Mouse (Mus musculus): ENCODE results near the gene Qdpr. TPM values are rescaled to one million over a fixed set of nuclear protein-coding genes. Genes with fewer than 3 reads are reported as not detected.

The Qdpr gene
- total RNA-seq, 1 experiment: 40.2 TPM

GRCm38 (mm10) chr5:45477601-45478000, 27.6 kb upstream of the Qdpr start:
- Histone ChIP-seq H3K9me3 (ENCODE audit: control insufficient read depth, insufficient read depth, low read depth, low read length) (no peaks in the 10 kb centered on the region), H3K4me1 (ENCODE audit: control insufficient read depth in 2 of 2, insufficient read depth in 2 of 2, low read length in 2 of 2, poor library complexity in 1 of 2) (no peaks in the 10 kb centered on the region), H3K4me3 (ENCODE audit: insufficient read depth in 1 of 2, low read depth in 1 of 2, low read length in 2 of 2, poor library complexity in 1 of 2, severe bottlenecking in 1 of 2) (no peak overlapping the region), H3K36me3 (ENCODE audit: control insufficient read depth, insufficient read depth, low read length, poor library complexity, severe bottlenecking) (no peaks in the 10 kb centered on the region), H3K27ac (ENCODE audit: insufficient read depth, low read depth, low read length, poor library complexity, severe bottlenecking) (no peak overlapping the region), H3K9ac (ENCODE audit: insufficient read depth, low read depth, low read length, poor library complexity, severe bottlenecking) (no peak overlapping the region)
- in situ Hi-C loops (cut with MboI; ENCODE audit: low sequenced_read_pairs in 2 of 2, unreplicated experiment in 2 of 2): loop anchor here in 1 of 2 experiments (10.0 kb wide), 1 partner anchor 187 kb away; the partner anchor contains the start of gene Ncapg
- no peak for DNase-seq (ENCODE audit: low read depth, low spot score)
- TF ChIP-seq HCFC1 (IDR thresholded peaks at IDR 0.05; ENCODE audit: borderline replicate concordance, insufficient read depth, low read length) (no peak), ZC3H11A (IDR thresholded peaks at IDR 0.05; ENCODE audit: borderline replicate concordance, low read depth, low read length) (no peak)

- no peaks in the 10 kb centered on the region for H3K4me1 ChIP-seq (ENCODE audit: control insufficient read depth in 2 of 2, insufficient read depth in 2 of 2, low read length in 2 of 2, poor library complexity in 1 of 2)
- no peak for DNase-seq (ENCODE audit: low read depth, low spot score)
- H3K9me3 ChIP-seq (ENCODE audit: control insufficient read depth, insufficient read depth, low read depth, low read length): no peaks in the 10 kb centered on the region
- TF ChIP-seq MAFK (IDR thresholded peaks at IDR 0.05; ENCODE audit: insufficient read depth, low read depth, low read length): no peak
- no peak for TF ChIP-seq ZC3H11A (IDR thresholded peaks at IDR 0.05; ENCODE audit: borderline replicate concordance, low read depth, low read length)
- no peak for TF ChIP-seq CHD2 (IDR thresholded peaks at IDR 0.05; ENCODE audit: low read depth, low read length)
- no peak for TF ChIP-seq HCFC1 (IDR thresholded peaks at IDR 0.05; ENCODE audit: borderline replicate concordance, insufficient read depth, low read length)
- no peak for TF ChIP-seq ZNF384 (IDR thresholded peaks at IDR 0.05; ENCODE audit: low read depth, low read length)
- no peak overlapping the region for H3K27ac ChIP-seq (ENCODE audit: insufficient read depth, low read depth, low read length, poor library complexity, severe bottlenecking)
- no peaks in the 10 kb centered on the region for H3K36me3 ChIP-seq (ENCODE audit: control insufficient read depth, insufficient read depth, low read length, poor library complexity, severe bottlenecking)
- no peak overlapping the region for H3K9ac ChIP-seq (ENCODE audit: insufficient read depth, low read depth, low read length, poor library complexity, severe bottlenecking)
- no peak overlapping the region for H3K4me3 ChIP-seq (ENCODE audit: insufficient read depth in 1 of 2, low read depth in 1 of 2, low read length in 2 of 2, poor library complexity in 1 of 2, severe bottlenecking in 1 of 2)
- in situ Hi-C loops (cut with MboI; ENCODE audit: low sequenced_read_pairs in 2 of 2, unreplicated experiment in 2 of 2): loop anchor here in 1 of 2 experiments (10.0 kb wide), 1 partner anchor 189 kb away; the partner anchor contains the start of gene Ncapg
These were observed 26.3 kb upstream of the Qdpr start for GRCm38 (mm10) chr5:45476288-45476687.

GRCm38 (mm10) chr5:45475771-45476170, 25.7 kb upstream of the Qdpr start:
- DNase-seq (ENCODE audit: low read depth, low spot score): no peak
- Histone ChIP-seq H3K9me3 (ENCODE audit: control insufficient read depth, insufficient read depth, low read depth, low read length) (no peaks in the 10 kb centered on the region), H3K36me3 (ENCODE audit: control insufficient read depth, insufficient read depth, low read length, poor library complexity, severe bottlenecking) (no peaks in the 10 kb centered on the region), H3K9ac (ENCODE audit: insufficient read depth, low read depth, low read length, poor library complexity, severe bottlenecking) (no peak overlapping the region), H3K4me3 (ENCODE audit: insufficient read depth in 1 of 2, low read depth in 1 of 2, low read length in 2 of 2, poor library complexity in 1 of 2, severe bottlenecking in 1 of 2) (no peak overlapping the region), H3K4me1 (ENCODE audit: control insufficient read depth in 2 of 2, insufficient read depth in 2 of 2, low read length in 2 of 2, poor library complexity in 1 of 2) (no peaks in the 10 kb centered on the region), H3K27ac (ENCODE audit: insufficient read depth, low read depth, low read length, poor library complexity, severe bottlenecking) (no peak overlapping the region)
- TF ChIP-seq MAFK (IDR thresholded peaks at IDR 0.05; ENCODE audit: insufficient read depth, low read depth, low read length) (no peak), CHD2 (IDR thresholded peaks at IDR 0.05; ENCODE audit: low read depth, low read length) (no peak), HCFC1 (IDR thresholded peaks at IDR 0.05; ENCODE audit: borderline replicate concordance, insufficient read depth, low read length) (no peak), ZC3H11A (IDR thresholded peaks at IDR 0.05; ENCODE audit: borderline replicate concordance, low read depth, low read length) (no peak)
- in situ Hi-C loops (cut with MboI; ENCODE audit: low sequenced_read_pairs in 2 of 2, unreplicated experiment in 2 of 2): loop anchor here in 1 of 2 experiments (10.0 kb wide), 1 partner anchor 189 kb away; the partner anchor contains the start of gene Ncapg

- in situ Hi-C loops (cut with MboI; ENCODE audit: low sequenced_read_pairs in 2 of 2, unreplicated experiment in 2 of 2): loop anchor here in 1 of 2 experiments (10.0 to 25.0 kb wide), 2 partner anchors 190 to 863 kb away; partner anchors contain the start of gene Ncapg
- H3K36me3 ChIP-seq (ENCODE audit: control insufficient read depth, insufficient read depth, low read length, poor library complexity, severe bottlenecking): no peaks in the 10 kb centered on the region
- no peaks in the 10 kb centered on the region for H3K4me1 ChIP-seq (ENCODE audit: control insufficient read depth in 2 of 2, insufficient read depth in 2 of 2, low read length in 2 of 2, poor library complexity in 1 of 2)
- H3K4me3 ChIP-seq (ENCODE audit: insufficient read depth in 1 of 2, low read depth in 1 of 2, low read length in 2 of 2, poor library complexity in 1 of 2, severe bottlenecking in 1 of 2): no peak overlapping the region
- H3K27ac ChIP-seq (ENCODE audit: insufficient read depth, low read depth, low read length, poor library complexity, severe bottlenecking): no peak overlapping the region
- TF ChIP-seq CHD2 (IDR thresholded peaks at IDR 0.05; ENCODE audit: low read depth, low read length): no peak
- TF ChIP-seq MAFK (IDR thresholded peaks at IDR 0.05; ENCODE audit: insufficient read depth, low read depth, low read length): no peak
- TF ChIP-seq ZC3H11A (IDR thresholded peaks at IDR 0.05; ENCODE audit: borderline replicate concordance, low read depth, low read length): no peak
- TF ChIP-seq HCFC1 (IDR thresholded peaks at IDR 0.05; ENCODE audit: borderline replicate concordance, insufficient read depth, low read length): no peak
- TF ChIP-seq ZNF384 (IDR thresholded peaks at IDR 0.05; ENCODE audit: low read depth, low read length): no peak
- no peaks in the 10 kb centered on the region for H3K9me3 ChIP-seq (ENCODE audit: control insufficient read depth, insufficient read depth, low read depth, low read length)
- no peak for DNase-seq (ENCODE audit: low read depth, low spot score)
- H3K9ac ChIP-seq (ENCODE audit: insufficient read depth, low read depth, low read length, poor library complexity, severe bottlenecking): no peak overlapping the region
These were observed 24.7 kb upstream of the Qdpr start for GRCm38 (mm10) chr5:45474758-45475157.

- in situ Hi-C loops (cut with MboI; ENCODE audit: low sequenced_read_pairs in 2 of 2, unreplicated experiment in 2 of 2): loop anchor here in 1 of 2 experiments (10.0 to 25.0 kb wide), 2 partner anchors 191 to 863 kb away; partner anchors contain the start of gene Ncapg
- Histone ChIP-seq H3K27ac (ENCODE audit: insufficient read depth, low read depth, low read length, poor library complexity, severe bottlenecking) (no peak overlapping the region), H3K9ac (ENCODE audit: insufficient read depth, low read depth, low read length, poor library complexity, severe bottlenecking) (no peak overlapping the region), H3K4me3 (ENCODE audit: insufficient read depth in 1 of 2, low read depth in 1 of 2, low read length in 2 of 2, poor library complexity in 1 of 2, severe bottlenecking in 1 of 2) (no peak overlapping the region), H3K9me3 (ENCODE audit: control insufficient read depth, insufficient read depth, low read depth, low read length) (no peaks in the 10 kb centered on the region), H3K36me3 (ENCODE audit: control insufficient read depth, insufficient read depth, low read length, poor library complexity, severe bottlenecking) (no peaks in the 10 kb centered on the region), H3K4me1 (ENCODE audit: control insufficient read depth in 2 of 2, insufficient read depth in 2 of 2, low read length in 2 of 2, poor library complexity in 1 of 2) (no peaks in the 10 kb centered on the region)
- peak; percentile 73; the same call in 1 of the 2 replicates for TF ChIP-seq ZC3H11A (IDR thresholded peaks at IDR 0.05; ENCODE audit: borderline replicate concordance, low read depth, low read length)
- TF ChIP-seq CHD2 (IDR thresholded peaks at IDR 0.05; ENCODE audit: low read depth, low read length): no peak
- DNase-seq (ENCODE audit: low read depth, low spot score): peak; percentile 55
These were observed 24.2 kb upstream of the Qdpr start for GRCm38 (mm10) chr5:45474215-45474614.
